Mouse (Mus musculus): ENCODE data around the gene Frat1. TPM values are rescaled to one million over a fixed set of nuclear protein-coding genes. Genes with fewer than 3 reads are reported as not detected.

Frat1 gene
- polyA plus RNA-seq, 1 experiment from 2014 or later = 23.4 TPM

DNA sequence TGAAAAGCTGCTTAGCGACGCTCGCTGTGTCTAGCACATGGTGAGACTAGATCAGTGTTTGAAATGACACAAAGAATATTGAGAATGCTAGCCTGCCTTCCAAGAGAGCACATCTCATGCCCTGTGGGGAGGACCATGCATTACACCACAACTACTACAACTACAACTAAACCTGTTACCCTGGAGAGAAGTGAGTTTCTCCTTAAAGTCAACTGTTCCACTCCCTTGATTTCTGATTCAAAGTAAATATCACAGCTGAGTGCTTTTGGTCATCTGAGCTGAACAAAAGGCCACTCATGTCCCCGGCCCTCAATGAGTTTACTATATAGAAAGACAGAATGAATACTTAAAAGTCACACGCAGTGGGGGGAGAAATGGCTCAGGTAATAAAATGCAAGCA is 19.7 kb upstream of the Frat1 start:
- Histone ChIP-seq H3K4me3 (replicated peaks; ENCODE audit: low read length) (no peak overlapping the region), H3K4me1 (replicated peaks; ENCODE audit: control insufficient read depth, insufficient read depth, low read length) (no peaks in the 10 kb centered on the region), H3K27me3 (ENCODE audit: control insufficient read depth, insufficient read depth, low read length) (no peaks in the 10 kb centered on the region), H3K4me2 (replicated peaks) (no peak overlapping the region), H3K36me3 (replicated peaks; ENCODE audit: control insufficient read depth, insufficient read depth) (no peaks in the 10 kb centered on the region), H3K9me3 (ENCODE audit: control insufficient read depth, low read length) (no peaks in the 10 kb centered on the region), H3K9ac (no peak overlapping the region), H3K27ac (no peak overlapping the region)
- DNase-seq (ENCODE audit: low spot score) (no peak), ATAC-seq (ENCODE audit: low FRiP score) (no peak)
- WGBS = 80% methylated on average over 5 of the region's 5 CpGs

DNA sequence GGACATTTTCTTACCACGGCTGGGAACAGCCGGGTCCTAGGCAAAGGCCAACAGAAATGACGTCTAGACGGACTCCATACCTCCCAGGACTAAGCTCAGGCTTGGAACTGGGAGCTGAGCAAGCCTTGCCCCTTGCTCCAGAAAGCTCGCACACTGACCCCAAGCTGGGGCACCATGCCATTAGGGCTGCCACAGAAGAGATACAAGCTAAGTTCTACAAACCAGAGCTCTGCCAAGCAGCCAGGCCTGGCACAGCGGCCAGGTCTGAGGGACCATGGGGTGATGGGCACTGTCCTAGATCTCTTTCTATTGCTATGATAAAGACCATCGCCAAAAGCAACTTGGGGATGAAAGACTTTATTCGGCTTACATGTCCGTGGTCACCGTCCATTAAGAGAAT is 17.2 kb upstream of the Frat1 start:
- DNase-seq (ENCODE audit: low spot score) (no peak), ATAC-seq (ENCODE audit: low FRiP score) (no peak)
- no peaks in the 10 kb centered on the region for H3K36me3 ChIP-seq (replicated peaks; ENCODE audit: control insufficient read depth, insufficient read depth)
- H3K27ac ChIP-seq = no peak overlapping the region
- no peaks in the 10 kb centered on the region for H3K9me3 ChIP-seq (ENCODE audit: control insufficient read depth, low read length)
- 92% methylated on average over 10 of the region's 10 CpGs for WGBS
- no peak overlapping the region for H3K4me3 ChIP-seq (replicated peaks; ENCODE audit: low read length)
- H3K9ac ChIP-seq = no peak overlapping the region
- no peaks in the 10 kb centered on the region for H3K27me3 ChIP-seq (ENCODE audit: control insufficient read depth, insufficient read depth, low read length)
- no peak overlapping the region for H3K4me2 ChIP-seq (replicated peaks)
- no peaks in the 10 kb centered on the region for H3K4me1 ChIP-seq (replicated peaks; ENCODE audit: control insufficient read depth, insufficient read depth, low read length)

DNA sequence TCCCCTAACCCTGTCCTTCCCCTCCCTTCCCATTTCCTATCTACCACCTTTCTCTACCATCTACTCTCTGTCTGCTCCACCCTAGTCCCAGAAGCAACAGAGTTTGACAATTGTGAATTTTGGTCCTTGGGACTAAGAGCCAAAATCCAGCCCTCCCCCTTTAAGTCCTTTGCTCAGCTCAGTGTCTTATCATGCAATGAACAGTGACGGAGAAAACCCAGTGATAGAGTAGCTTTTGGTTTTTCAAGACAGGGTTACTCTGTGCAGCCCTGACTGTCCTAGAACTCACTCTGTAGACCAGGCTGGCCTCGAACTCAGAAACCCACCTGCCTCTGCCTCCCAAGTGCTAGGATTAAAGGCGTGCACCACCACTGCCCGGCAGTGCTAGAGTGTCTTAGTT is 16.4 kb upstream of the Frat1 start:
- no peak overlapping the region for H3K4me3 ChIP-seq (replicated peaks; ENCODE audit: low read length)
- H3K4me2 ChIP-seq (replicated peaks) = no peak overlapping the region
- no peak overlapping the region for H3K27ac ChIP-seq
- no peak for ATAC-seq (ENCODE audit: low FRiP score)
- no peaks in the 10 kb centered on the region for H3K27me3 ChIP-seq (ENCODE audit: control insufficient read depth, insufficient read depth, low read length)
- H3K9me3 ChIP-seq (ENCODE audit: control insufficient read depth, low read length) = no peaks in the 10 kb centered on the region
- no peak for DNase-seq (ENCODE audit: low spot score)
- H3K9ac ChIP-seq = no peak overlapping the region
- WGBS = 95% methylated on average over 4 of the region's 4 CpGs
- no peaks in the 10 kb centered on the region for H3K36me3 ChIP-seq (replicated peaks; ENCODE audit: control insufficient read depth, insufficient read depth)
- no peaks in the 10 kb centered on the region for H3K4me1 ChIP-seq (replicated peaks; ENCODE audit: control insufficient read depth, insufficient read depth, low read length)

DNA sequence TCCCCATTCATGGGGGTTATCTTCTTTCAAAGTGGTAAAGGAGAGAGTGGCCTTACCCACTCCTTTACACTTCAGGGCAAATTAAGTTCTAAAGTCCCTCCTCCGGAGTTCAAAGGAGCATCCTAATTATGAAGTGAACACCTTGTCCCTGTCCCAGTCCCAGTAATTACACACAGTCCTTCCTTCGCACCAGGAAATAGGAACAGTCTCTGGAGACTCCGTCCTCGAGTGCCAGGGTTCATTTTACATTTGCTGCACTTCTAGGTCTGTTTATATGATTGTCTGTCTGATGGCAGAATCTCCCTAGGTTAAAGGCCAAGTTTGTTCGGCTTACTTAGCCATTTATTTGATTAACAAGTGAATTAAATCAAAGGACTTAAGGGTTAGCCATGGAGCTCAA is 13.4 kb upstream of the Frat1 start:
- H3K9ac ChIP-seq = no peak overlapping the region
- ATAC-seq (ENCODE audit: low FRiP score) (no peak), DNase-seq (ENCODE audit: low spot score) (no peak)
- H3K4me2 ChIP-seq (replicated peaks) = no peak overlapping the region
- H3K27ac ChIP-seq = no peak overlapping the region
- H3K4me3 ChIP-seq (replicated peaks; ENCODE audit: low read length) = no peak overlapping the region
- no peaks in the 10 kb centered on the region for H3K36me3 ChIP-seq (replicated peaks; ENCODE audit: control insufficient read depth, insufficient read depth)
- no peaks in the 10 kb centered on the region for H3K9me3 ChIP-seq (ENCODE audit: control insufficient read depth, low read length)
- no peaks in the 10 kb centered on the region for H3K27me3 ChIP-seq (ENCODE audit: control insufficient read depth, insufficient read depth, low read length)
- no peaks in the 10 kb centered on the region; the same call in 1 of the 2 replicates for H3K4me1 ChIP-seq (replicated peaks; ENCODE audit: control insufficient read depth, insufficient read depth, low read length)
- WGBS = 80% methylated on average over 5 of the region's 5 CpGs

DNA sequence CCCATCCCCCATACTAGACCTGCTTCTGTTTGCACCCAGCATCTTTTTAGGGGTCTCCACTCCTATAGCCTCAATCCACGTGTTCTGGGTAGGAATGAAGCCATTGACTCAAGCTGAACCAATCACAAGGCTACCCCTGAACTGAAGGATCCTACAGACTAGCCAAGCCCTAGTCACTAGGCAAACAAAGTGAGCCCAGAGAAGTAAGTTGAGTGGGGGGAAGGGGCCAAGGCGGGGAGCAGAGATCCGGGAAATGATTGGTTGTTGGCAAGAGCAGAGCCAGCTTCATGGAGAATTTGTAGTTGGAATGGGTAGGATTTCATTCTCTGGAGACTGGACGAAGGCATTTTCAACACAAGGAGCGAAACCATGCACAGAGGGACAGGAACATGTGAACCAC is 12.9 kb upstream of the Frat1 start:
- WGBS = 67% methylated on average over 5 of the region's 5 CpGs
- no peak overlapping the region for H3K27ac ChIP-seq
- ATAC-seq (ENCODE audit: low FRiP score) = no peak

DNA sequence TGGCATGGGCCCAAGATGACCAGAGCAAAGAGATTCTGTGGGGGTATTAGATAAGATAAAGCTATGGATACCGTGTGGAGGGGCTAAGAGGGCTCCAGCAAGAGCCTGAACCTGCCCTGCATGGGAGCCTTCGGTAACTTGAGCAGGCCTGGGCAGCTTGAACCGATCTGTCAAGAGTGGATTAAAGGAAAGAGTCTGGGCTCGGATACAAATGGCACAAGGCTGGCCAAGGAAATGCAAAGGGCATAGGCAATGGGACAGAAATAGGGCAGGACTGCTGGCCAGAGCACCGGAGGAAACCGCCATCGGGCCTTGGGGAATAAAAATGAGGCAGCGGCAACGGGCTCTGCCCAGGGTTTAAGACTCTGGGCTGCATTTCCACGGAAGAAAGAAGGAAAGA is 12.4 kb upstream of the Frat1 start:
- DNase-seq (ENCODE audit: low spot score) (no peak), ATAC-seq (ENCODE audit: low FRiP score) (no peak)
- no peaks in the 10 kb centered on the region for H3K36me3 ChIP-seq (replicated peaks; ENCODE audit: control insufficient read depth, insufficient read depth)
- no peaks in the 10 kb centered on the region for H3K27me3 ChIP-seq (ENCODE audit: control insufficient read depth, insufficient read depth, low read length)
- no peak overlapping the region for H3K4me3 ChIP-seq (replicated peaks; ENCODE audit: low read length)
- no peaks in the 10 kb centered on the region for H3K9me3 ChIP-seq (ENCODE audit: control insufficient read depth, low read length)
- no peak overlapping the region for H3K4me2 ChIP-seq (replicated peaks)
- H3K4me1 ChIP-seq (replicated peaks; ENCODE audit: control insufficient read depth, insufficient read depth, low read length) = no peaks in the 10 kb centered on the region; the same call in 1 of the 2 replicates
- H3K27ac ChIP-seq = no peak overlapping the region
- H3K9ac ChIP-seq = no peak overlapping the region
- WGBS = 67% methylated on average over 10 of the region's 10 CpGs

More for the DNA sequence above, 12.9 kb upstream of the Frat1 start:
- H3K9ac ChIP-seq = no peak overlapping the region
- H3K36me3 ChIP-seq (replicated peaks; ENCODE audit: control insufficient read depth, insufficient read depth) = no peaks in the 10 kb centered on the region
- H3K9me3 ChIP-seq (ENCODE audit: control insufficient read depth, low read length) = no peaks in the 10 kb centered on the region
- H3K4me2 ChIP-seq (replicated peaks) = no peak overlapping the region
- no peaks in the 10 kb centered on the region for H3K27me3 ChIP-seq (ENCODE audit: control insufficient read depth, insufficient read depth, low read length)
- no peaks in the 10 kb centered on the region; the same call in 1 of the 2 replicates for H3K4me1 ChIP-seq (replicated peaks; ENCODE audit: control insufficient read depth, insufficient read depth, low read length)
- DNase-seq (ENCODE audit: low spot score) = no peak
- no peak overlapping the region for H3K4me3 ChIP-seq (replicated peaks; ENCODE audit: low read length)

DNA sequence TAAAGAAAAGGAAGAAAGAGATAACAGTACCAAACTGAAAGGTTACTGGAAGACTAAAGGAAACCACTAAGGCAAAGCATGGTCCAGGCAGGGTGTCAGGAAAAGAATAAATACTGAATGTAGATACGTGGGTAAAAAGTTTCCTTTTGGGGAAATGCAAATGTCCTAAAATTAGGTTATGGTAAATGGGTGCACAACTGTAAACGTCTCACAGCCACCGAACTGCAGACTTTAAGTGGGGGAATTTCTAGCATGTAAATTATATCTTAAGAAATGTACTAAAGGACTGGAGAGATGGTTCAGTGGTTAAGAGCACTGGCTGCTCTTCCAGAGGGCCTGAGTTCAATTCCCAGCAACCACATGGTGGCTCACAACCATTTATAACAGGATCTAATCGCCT is 11.0 kb upstream of the Frat1 start:
- H3K9me3 ChIP-seq (ENCODE audit: control insufficient read depth, low read length) = no peaks in the 10 kb centered on the region
- WGBS = 85% methylated on average over 4 of the region's 4 CpGs

DNA sequence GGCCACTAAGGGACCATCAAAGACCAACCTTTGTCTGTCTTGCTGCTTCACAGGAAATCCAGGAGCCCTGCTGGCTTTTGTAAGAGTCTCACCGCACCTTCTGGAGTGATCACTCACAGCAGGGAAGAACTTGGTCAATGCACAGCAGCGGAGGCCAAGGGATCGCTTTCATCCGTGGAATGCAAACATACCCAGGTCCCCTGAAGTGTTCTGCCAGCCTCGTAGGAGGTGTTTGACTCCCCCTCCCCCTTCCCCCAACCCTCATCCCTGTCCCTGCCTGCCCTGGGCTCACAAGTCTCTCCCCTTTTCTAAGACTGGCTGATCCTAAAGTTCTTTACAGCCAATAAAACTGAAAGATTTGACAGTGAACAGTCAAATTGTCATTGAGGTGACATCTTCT is 8.3 kb upstream of the Frat1 start:
- Histone ChIP-seq H3K9me3 (ENCODE audit: control insufficient read depth, low read length) (no peaks in the 10 kb centered on the region), H3K9ac (no peak overlapping the region), H3K27me3 (ENCODE audit: control insufficient read depth, insufficient read depth, low read length) (no peaks in the 10 kb centered on the region), H3K4me3 (replicated peaks; ENCODE audit: low read length) (no peak overlapping the region), H3K27ac (no peak overlapping the region), H3K4me2 (replicated peaks) (no peak overlapping the region), H3K36me3 (replicated peaks; ENCODE audit: control insufficient read depth, insufficient read depth) (no peaks in the 10 kb centered on the region), H3K4me1 (replicated peaks; ENCODE audit: control insufficient read depth, insufficient read depth, low read length) (no peaks in the 10 kb centered on the region; the same call in 1 of the 2 replicates)
- ATAC-seq (ENCODE audit: low FRiP score) = no peak
- WGBS = 12% methylated on average over 5 of the region's 5 CpGs
- no peak for DNase-seq (ENCODE audit: low spot score)

More for the DNA sequence above, 11.0 kb upstream of the Frat1 start:
- ATAC-seq (ENCODE audit: low FRiP score) = no peak
- Histone ChIP-seq H3K9ac (no peak overlapping the region), H3K4me2 (replicated peaks) (no peak overlapping the region), H3K36me3 (replicated peaks; ENCODE audit: control insufficient read depth, insufficient read depth) (no peaks in the 10 kb centered on the region), H3K27me3 (ENCODE audit: control insufficient read depth, insufficient read depth, low read length) (no peaks in the 10 kb centered on the region), H3K4me1 (replicated peaks; ENCODE audit: control insufficient read depth, insufficient read depth, low read length) (no peaks in the 10 kb centered on the region; the same call in 1 of the 2 replicates), H3K4me3 (replicated peaks; ENCODE audit: low read length) (no peak overlapping the region), H3K27ac (no peak overlapping the region)
- DNase-seq (ENCODE audit: low spot score) = no peak

DNA sequence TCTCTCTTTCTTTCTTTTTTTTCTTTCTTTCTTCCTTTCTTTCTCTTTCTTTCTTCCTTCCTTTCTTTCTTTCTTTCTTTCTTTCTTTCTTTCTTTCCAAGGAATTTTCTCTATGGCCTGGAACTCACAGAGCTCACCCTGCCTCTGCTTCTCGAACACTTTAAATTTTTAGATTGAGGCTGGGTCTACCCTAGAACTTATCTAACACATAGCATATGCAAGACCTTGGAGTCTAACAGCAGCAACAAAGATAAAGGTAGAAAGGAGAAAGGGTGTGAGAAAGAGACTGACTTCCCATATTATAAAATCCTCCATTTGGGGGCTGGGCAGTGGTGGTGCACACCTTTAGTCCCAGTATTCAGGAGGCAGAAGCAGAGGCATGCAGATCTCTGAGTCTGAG is 7.2 kb upstream of the Frat1 start:
- 95% methylated on average over 1 of the region's 1 CpGs for WGBS
- Histone ChIP-seq H3K27me3 (ENCODE audit: control insufficient read depth, insufficient read depth, low read length) (no peaks in the 10 kb centered on the region), H3K9me3 (ENCODE audit: control insufficient read depth, low read length) (no peaks in the 10 kb centered on the region), H3K4me3 (replicated peaks; ENCODE audit: low read length) (no peak overlapping the region), H3K27ac (no peak overlapping the region), H3K9ac (no peak overlapping the region), H3K36me3 (replicated peaks; ENCODE audit: control insufficient read depth, insufficient read depth) (no peaks in the 10 kb centered on the region), H3K4me1 (replicated peaks; ENCODE audit: control insufficient read depth, insufficient read depth, low read length) (no peaks in the 10 kb centered on the region; the same call in 1 of the 2 replicates), H3K4me2 (replicated peaks) (no peak overlapping the region)
- no peak for DNase-seq (ENCODE audit: low spot score)
- no peak for ATAC-seq (ENCODE audit: low FRiP score)

DNA sequence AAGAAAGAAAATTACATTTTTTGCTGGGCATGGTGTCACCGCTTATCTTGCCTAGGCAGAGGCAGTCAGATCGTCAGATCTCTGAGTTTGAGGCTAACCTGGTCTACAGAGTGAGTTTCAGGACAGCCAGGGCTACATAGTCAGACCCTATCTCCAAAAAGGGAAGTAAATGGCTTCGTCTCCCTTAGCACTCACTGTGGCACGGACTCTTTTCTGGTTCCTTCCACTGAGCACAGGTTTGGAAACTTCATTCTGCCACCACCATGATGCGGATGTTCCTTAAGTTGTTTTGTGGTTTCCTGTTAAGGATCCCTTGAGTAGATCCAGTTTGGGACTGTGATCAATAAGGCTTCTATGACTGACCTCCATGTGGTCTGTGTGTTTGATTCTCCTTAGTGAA is 4.8 kb upstream of the Frat1 start:
- H3K4me2 ChIP-seq (replicated peaks) = no peak overlapping the region
- H3K27me3 ChIP-seq (ENCODE audit: control insufficient read depth, insufficient read depth, low read length) = no peaks in the 10 kb centered on the region
- H3K9ac ChIP-seq = no peak overlapping the region
- WGBS = 86% methylated on average over 5 of the region's 5 CpGs
- ATAC-seq (ENCODE audit: low FRiP score) (no peak), DNase-seq (ENCODE audit: low spot score) (no peak)
- H3K4me1 ChIP-seq (replicated peaks; ENCODE audit: control insufficient read depth, insufficient read depth, low read length) = no peaks in the 10 kb centered on the region; the same call in 1 of the 2 replicates
- no peaks in the 10 kb centered on the region for H3K36me3 ChIP-seq (replicated peaks; ENCODE audit: control insufficient read depth, insufficient read depth)
- H3K9me3 ChIP-seq (ENCODE audit: control insufficient read depth, low read length) = no peaks in the 10 kb centered on the region
- no peak overlapping the region for H3K4me3 ChIP-seq (replicated peaks; ENCODE audit: low read length)
- H3K27ac ChIP-seq = no peak overlapping the region
